Mouse (Mus musculus) forebrain, postnatal 0 days (tissue): Measurements from ENCODE around the gene A4galt. TPM values are rescaled to one million over a fixed set of nuclear protein-coding genes. Genes with fewer than 3 reads are reported as not detected.
"Not testable (repeated sequence)": the region's sequence is repeated elsewhere in the genome, so short reads cannot be mapped to it uniquely, and the experiment has no call there.

Experiments
- ATAC-seq: fragments of 200-750 bp; cut with Nextera tagmentation; 2 replicates; pipeline ENCODE4 v1.8.0; 2017; ENCODE audit warnings: mild to moderate bottlenecking, moderate library complexity
- DNase-seq: peaks from one replicate; pipeline ENCODE4 v3.0.0-alpha.2; 2015
- H3K27ac ChIP-seq: fragments of 300-500 bp; sonication (generic); 2 replicates; pipeline ENCODE4 v1.5.1; 2014; ENCODE audit warnings: low read depth, mild to moderate bottlenecking, antibody characterized with exemption, low read length, moderate library complexity, mixed read lengths
- H3K27me3 ChIP-seq: fragments of 300-500 bp; sonication (generic); 2 replicates; pipeline ENCODE4 v1.6.1; 2014; ENCODE audit warnings: mild to moderate bottlenecking, low read length, mixed read lengths; ENCODE audit not compliant: insufficient read depth
- H3K36me3 ChIP-seq: fragments of 300-500 bp; sonication (generic); 2 replicates; pipeline ENCODE4 v1.6.1; 2014; ENCODE audit warnings: mild to moderate bottlenecking, moderate library complexity; ENCODE audit not compliant: insufficient read depth
- H3K4me1 ChIP-seq: fragments of 300-500 bp; sonication (generic); 2 replicates; pipeline ENCODE4 v1.6.1; 2014; ENCODE audit warnings: antibody characterized with exemption; ENCODE audit not compliant: insufficient read depth
- H3K4me2 ChIP-seq: fragments of 300-500 bp; sonication (generic); 2 replicates; pipeline ENCODE4 v1.6.1; 2014; ENCODE audit warnings: low read depth, mild to moderate bottlenecking, moderate library complexity
- H3K4me3 ChIP-seq: fragments of 300-500 bp; sonication (generic); 2 replicates; pipeline ENCODE4 v1.5.1; 2014; ENCODE audit warnings: low read depth, low read length, mixed read lengths
- H3K9ac ChIP-seq: fragments of 300-500 bp; sonication (generic); 2 replicates; pipeline ENCODE4 v1.6.1; 2014; ENCODE audit warnings: mild to moderate bottlenecking
- H3K9me3 ChIP-seq: fragments of 300-500 bp; sonication (generic); 2 replicates; pipeline ENCODE4 v1.6.1; 2016; ENCODE audit warnings: low read length
- CTCF ChIP-seq: sonication (generic); IDR thresholded peaks from 2 replicates; pipeline ENCODE4 v1.5.1; 2016; ENCODE audit warnings: antibody characterized with exemption, control low read depth, low read depth
- WGBS: fragments of 180-500 bp; shearing (Covaris S2); extraction: QIAGEN DNeasy Blood & Tissue Kit; methylation state at CpG from one replicate; pipeline ENCODE4 v1.1.7; 2014; 5-methylcytosine and 5-hydroxymethylcytosine counted together
- polyA plus RNA-seq: library from polyadenylated mRNA; unstranded; fragments of >200 nt; fragmentation: Nextera tagmentation; extraction: Ambion mirVana; gene quantifications from 2 replicates; pipeline ENCODE4 v1.2.1, GENCODE M21; 2015
- total RNA-seq: library from RNA; depleted of rRNA; stranded (reverse); fragments of >200 nt; gene quantifications from 2 replicates; pipeline ENCODE4 v1.2.3, GENCODE M21; 2014

The A4galt gene
- total and polyA plus RNA-seq, 2 experiments from 2014 or later = 4.9 to 11.6 TPM

DNA sequence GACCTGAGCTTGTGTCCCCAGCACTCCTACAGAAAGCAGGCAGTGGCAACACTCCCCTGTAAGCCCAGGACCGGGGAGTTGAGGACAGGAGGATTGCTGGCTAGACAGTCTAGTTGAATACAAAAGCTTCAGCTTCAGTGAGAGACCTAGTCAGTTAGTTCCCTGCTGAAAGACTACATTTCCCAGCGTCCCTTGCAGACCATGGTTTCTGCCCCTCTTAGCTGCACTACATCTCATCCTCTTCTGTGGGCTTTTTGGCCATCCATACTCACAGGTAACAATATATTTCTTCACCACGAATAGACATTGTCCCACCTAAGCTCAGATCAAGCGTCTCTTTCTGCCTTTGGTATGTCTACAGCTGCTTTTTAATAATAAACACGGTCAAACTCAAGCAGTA lies 30.8 kb upstream of the A4galt start:
- no peak overlapping the region for H3K27ac ChIP-seq
- TF ChIP-seq CTCF = no peak
- H3K9me3 ChIP-seq = no peaks in the 10 kb centered on the region
- DNase-seq (no peak), ATAC-seq (no peak)
- 75% methylated on average over 5 of the region's 5 CpGs for WGBS
- H3K36me3 ChIP-seq = no peaks in the 10 kb centered on the region
- no peak overlapping the region for H3K4me2 ChIP-seq
- no peak overlapping the region for H3K4me3 ChIP-seq
- no peaks in the 10 kb centered on the region for H3K27me3 ChIP-seq
- H3K4me1 ChIP-seq = no peaks in the 10 kb centered on the region
- H3K9ac ChIP-seq = no peak overlapping the region

- H3K36me3 ChIP-seq = no peaks in the 10 kb centered on the region
- no peak for TF ChIP-seq CTCF
- 80% methylated on average over 11 of the region's 11 CpGs for WGBS
Measured at GRCm38 (mm10) chr15:83281303-83281702, 29.7 kb upstream of the A4galt start.

GRCm38 (mm10) chr15:83278579-83278978 lies 27.0 kb upstream of the A4galt start:
- Histone ChIP-seq H3K4me3 (no peak overlapping the region), H3K9ac (no peak overlapping the region), H3K27me3 (no peaks in the 10 kb centered on the region), H3K4me1 (no peaks in the 10 kb centered on the region), H3K27ac (no peak overlapping the region), H3K36me3 (no peaks in the 10 kb centered on the region), H3K9me3 (no peaks in the 10 kb centered on the region), H3K4me2 (no peak overlapping the region)
- WGBS = 86% methylated on average over 5 of the region's 5 CpGs
- no peak for DNase-seq
- no peak for ATAC-seq
- TF ChIP-seq CTCF = no peak

More at GRCm38 (mm10) chr15:83281303-83281702, 29.7 kb upstream of the A4galt start:
- ATAC-seq (no peak), DNase-seq (no peak)
- no peaks in the 10 kb centered on the region for H3K27me3 ChIP-seq
- no peak overlapping the region for H3K9ac ChIP-seq
- no peak overlapping the region for H3K4me2 ChIP-seq
- no peaks in the 10 kb centered on the region for H3K9me3 ChIP-seq
- no peaks in the 10 kb centered on the region for H3K4me1 ChIP-seq
- no peak overlapping the region for H3K27ac ChIP-seq
- no peak overlapping the region for H3K4me3 ChIP-seq

GRCm38 (mm10) chr15:83277451-83277850 lies 25.9 kb upstream of the A4galt start:
- no peak for DNase-seq
- 82% methylated on average over 4 of the region's 4 CpGs for WGBS

DNA sequence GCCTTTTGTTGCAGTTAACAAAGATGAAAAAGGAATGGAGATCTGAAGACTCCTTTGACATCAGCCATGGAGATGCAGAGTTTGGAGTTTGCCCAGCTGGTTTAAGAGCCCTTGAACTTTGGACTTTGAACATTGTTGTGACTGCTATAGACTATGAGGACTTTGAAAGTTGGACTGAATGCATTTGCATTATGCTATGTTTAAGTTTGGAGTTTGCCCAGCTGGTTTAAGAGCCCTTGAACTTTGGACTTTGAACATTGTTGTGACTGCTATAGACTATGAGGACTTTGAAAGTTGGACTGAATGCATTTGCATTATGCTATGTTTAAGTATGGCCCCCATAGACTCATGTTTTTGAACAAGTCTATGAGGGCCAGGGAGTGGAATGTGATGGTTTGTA lies 22.7 kb upstream of the A4galt start:
- ATAC-seq, DNase-seq, H3K4me1 ChIP-seq, H3K4me3 ChIP-seq, H3K9ac ChIP-seq, H3K4me2 ChIP-seq, H3K27me3 ChIP-seq, H3K36me3 ChIP-seq, H3K9me3 ChIP-seq, H3K27ac ChIP-seq: not testable (repeated sequence)

More at GRCm38 (mm10) chr15:83277451-83277850, 25.9 kb upstream of the A4galt start:
- H3K27me3 ChIP-seq = no peaks in the 10 kb centered on the region
- no peak overlapping the region for H3K4me3 ChIP-seq
- no peak overlapping the region for H3K9ac ChIP-seq
- H3K4me2 ChIP-seq = no peak overlapping the region
- ATAC-seq = no peak
- H3K4me1 ChIP-seq = no peaks in the 10 kb centered on the region
- H3K36me3 ChIP-seq = no peaks in the 10 kb centered on the region
- H3K27ac ChIP-seq = no peak overlapping the region
- H3K9me3 ChIP-seq = no peaks in the 10 kb centered on the region
- TF ChIP-seq CTCF = no peak

- H3K4me2 ChIP-seq = no peak overlapping the region
- no peak overlapping the region for H3K9ac ChIP-seq
- no peak for TF ChIP-seq CTCF
- DNase-seq (no peak), ATAC-seq (no peak)
- no peaks in the 10 kb centered on the region for H3K27me3 ChIP-seq
- H3K9me3 ChIP-seq = no peaks in the 10 kb centered on the region
- no peaks in the 10 kb centered on the region for H3K36me3 ChIP-seq
- no peak overlapping the region for H3K27ac ChIP-seq
- no peaks in the 10 kb centered on the region for H3K4me1 ChIP-seq
- no peak overlapping the region for H3K4me3 ChIP-seq
- 87% methylated on average over 2 of the region's 2 CpGs for WGBS
Measured at GRCm38 (mm10) chr15:83273017-83273416, 21.4 kb upstream of the A4galt start.

DNA sequence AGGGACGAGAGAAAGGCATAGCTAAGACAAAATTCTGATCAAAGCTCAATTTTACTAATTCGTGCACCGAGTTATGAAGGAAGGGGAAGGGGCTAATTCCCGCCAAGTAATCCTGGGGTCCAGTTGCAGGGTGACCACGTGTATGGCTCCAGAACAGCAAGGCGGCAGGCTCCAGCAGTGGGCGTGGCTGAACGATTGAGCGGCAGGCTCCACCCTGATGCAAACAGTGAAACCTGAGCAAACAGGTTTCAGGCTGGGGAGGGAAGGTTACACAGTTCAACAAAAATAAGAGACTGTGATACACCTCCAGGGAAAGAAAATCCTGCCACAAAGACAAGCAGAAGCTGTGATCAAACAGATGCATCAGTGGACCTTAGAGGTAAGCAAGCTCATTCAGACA lies 19.6 kb upstream of the A4galt start:
- WGBS = 35% methylated on average over 9 of the region's 9 CpGs
- H3K4me1 ChIP-seq, H3K36me3 ChIP-seq, H3K4me3 ChIP-seq, H3K27me3 ChIP-seq, H3K4me2 ChIP-seq, DNase-seq, H3K27ac ChIP-seq, H3K9me3 ChIP-seq, ATAC-seq, H3K9ac ChIP-seq: not testable (repeated sequence)

- H3K9ac ChIP-seq, H3K4me1 ChIP-seq, H3K4me2 ChIP-seq, H3K36me3 ChIP-seq, H3K4me3 ChIP-seq, H3K27ac ChIP-seq, DNase-seq, H3K9me3 ChIP-seq, H3K27me3 ChIP-seq, ATAC-seq: not testable (repeated sequence)
- WGBS = 88% methylated on average over 6 of the region's 6 CpGs
Measured at GRCm38 (mm10) chr15:83269985-83270384, 18.4 kb upstream of the A4galt start.

GRCm38 (mm10) chr15:83268428-83268827 lies 16.9 kb upstream of the A4galt start:
- not testable (repeated sequence) for DNase-seq, ATAC-seq, H3K27ac ChIP-seq, H3K27me3 ChIP-seq, H3K4me3 ChIP-seq, H3K9me3 ChIP-seq, H3K36me3 ChIP-seq, H3K4me1 ChIP-seq, H3K4me2 ChIP-seq, H3K9ac ChIP-seq
- 74% methylated on average over 6 of the region's 7 CpGs for WGBS
